Mouse (Mus musculus): ENCODE data around the gene Pnliprp1. TPM values are rescaled to one million over a fixed set of nuclear protein-coding genes. Genes with fewer than 3 reads are reported as not detected.

The Pnliprp1 gene
- polyA plus RNA-seq, 1 experiment, result not detected

DNA sequence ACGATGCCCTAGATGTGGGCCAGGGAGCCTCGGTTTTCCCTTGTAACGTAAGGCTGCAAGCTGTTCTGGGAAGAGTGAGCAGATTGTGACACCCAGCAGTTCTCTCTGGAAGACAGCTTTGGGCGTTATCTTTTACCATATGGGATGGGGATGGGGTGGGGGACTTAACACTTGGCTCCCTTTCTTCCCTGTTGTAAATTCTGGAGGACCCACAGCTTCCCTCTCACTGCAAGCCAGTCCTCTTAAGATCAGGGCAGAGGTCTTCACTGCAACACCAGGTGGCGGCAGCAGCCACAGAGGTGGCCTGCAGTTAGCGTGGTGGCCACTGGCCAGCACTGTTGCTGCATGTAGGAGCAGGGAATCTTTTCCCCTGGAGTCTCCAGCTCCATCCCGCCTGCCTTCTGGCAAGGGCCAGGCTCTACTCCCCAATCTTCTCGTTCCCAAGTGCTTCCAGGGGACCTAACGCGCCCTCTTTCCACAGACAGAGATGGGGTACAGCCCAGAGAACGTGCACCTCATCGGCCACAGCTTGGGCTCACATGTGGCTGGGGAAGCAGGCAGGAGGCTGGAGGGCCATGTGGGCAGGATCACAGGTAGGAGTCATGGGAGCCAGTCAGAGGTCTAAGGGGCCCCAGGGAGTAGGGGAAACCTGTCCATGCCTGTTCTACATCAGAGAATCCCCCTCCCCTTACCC lies 34.3 kb downstream of the Pnliprp1 start:
- peaks cover 9% of the 10 kb centered on the region for H3K9me3 ChIP-seq
- H3K4me3 ChIP-seq (replicated peaks), result no peak overlapping the region
- no peaks in the 10 kb centered on the region for H3K4me1 ChIP-seq
- TF ChIP-seq GATA1 (IDR thresholded peaks at IDR 0.05; ENCODE audit: borderline replicate concordance, low read length) (no peak), FLI1 (IDR thresholded peaks at IDR 0.05; ENCODE audit: low read length) (no peak)
- H3K36me3 ChIP-seq (replicated peaks; ENCODE audit: low read length), result no peaks in the 10 kb centered on the region
- peaks cover 2% of the 10 kb centered on the region for H3K27me3 ChIP-seq (replicated peaks)

DNA sequence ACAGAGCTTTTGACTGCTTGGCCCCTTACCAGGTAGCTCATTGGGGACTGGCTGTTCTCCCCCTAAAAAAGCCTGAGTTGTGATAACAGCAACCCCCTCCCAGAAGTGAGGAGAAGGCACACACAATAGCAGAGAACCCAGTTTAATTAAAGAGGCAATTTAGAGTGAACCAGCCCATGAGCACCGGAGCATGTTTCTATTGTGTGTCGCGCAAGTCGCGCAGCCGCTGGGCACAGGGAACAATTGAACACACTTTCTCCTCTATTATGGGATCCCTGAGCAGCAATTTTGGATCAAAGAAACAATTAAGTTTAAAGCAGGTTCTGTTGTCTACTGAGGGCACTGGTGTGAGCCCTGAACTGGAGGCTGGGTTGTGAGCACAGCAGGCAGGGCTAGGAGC lies 38.6 kb downstream of the Pnliprp1 start:
- no peaks in the 10 kb centered on the region for H3K36me3 ChIP-seq (replicated peaks; ENCODE audit: low read length)
- peaks cover 2% of the 10 kb centered on the region for H3K27me3 ChIP-seq (replicated peaks)
- H3K9me3 ChIP-seq, result no peaks in the 10 kb centered on the region
- no peak for TF ChIP-seq FLI1 (IDR thresholded peaks at IDR 0.05; ENCODE audit: low read length)
- no peak for TF ChIP-seq GATA1 (IDR thresholded peaks at IDR 0.05; ENCODE audit: borderline replicate concordance, low read length)
- H3K4me1 ChIP-seq, result no peaks in the 10 kb centered on the region
- H3K4me3 ChIP-seq (replicated peaks), result no peak overlapping the region

DNA sequence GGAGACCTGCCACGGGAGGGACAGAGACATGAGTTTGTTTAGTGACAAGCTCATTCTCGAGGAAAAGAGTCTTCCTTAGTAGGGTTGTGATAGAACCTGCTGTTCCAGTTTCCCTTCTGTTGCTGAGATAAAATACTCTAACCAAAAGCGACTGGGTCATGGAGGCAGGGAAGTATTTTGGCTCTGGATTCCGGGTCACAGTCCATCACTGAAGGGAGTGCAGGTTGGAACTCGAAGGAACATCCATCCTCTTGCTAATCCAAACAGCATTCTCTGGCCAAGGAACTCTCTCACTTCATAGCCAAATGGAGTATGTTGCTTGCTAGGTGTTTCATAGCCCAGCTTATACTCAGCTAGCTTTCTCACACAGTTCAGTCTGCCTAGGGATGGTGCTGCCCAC lies 47.8 kb downstream of the Pnliprp1 start:
- H3K4me3 ChIP-seq (replicated peaks), result no peak overlapping the region
- no peaks in the 10 kb centered on the region for H3K4me1 ChIP-seq
- H3K36me3 ChIP-seq (replicated peaks; ENCODE audit: low read length), result no peaks in the 10 kb centered on the region
- no peaks in the 10 kb centered on the region for H3K27me3 ChIP-seq (replicated peaks)
- TF ChIP-seq GATA1 (IDR thresholded peaks at IDR 0.05; ENCODE audit: borderline replicate concordance, low read length), result no peak
- no peak for TF ChIP-seq FLI1 (IDR thresholded peaks at IDR 0.05; ENCODE audit: low read length)
- peaks cover 10% of the 10 kb centered on the region; the same call in 1 of the 2 replicates for H3K9me3 ChIP-seq

DNA sequence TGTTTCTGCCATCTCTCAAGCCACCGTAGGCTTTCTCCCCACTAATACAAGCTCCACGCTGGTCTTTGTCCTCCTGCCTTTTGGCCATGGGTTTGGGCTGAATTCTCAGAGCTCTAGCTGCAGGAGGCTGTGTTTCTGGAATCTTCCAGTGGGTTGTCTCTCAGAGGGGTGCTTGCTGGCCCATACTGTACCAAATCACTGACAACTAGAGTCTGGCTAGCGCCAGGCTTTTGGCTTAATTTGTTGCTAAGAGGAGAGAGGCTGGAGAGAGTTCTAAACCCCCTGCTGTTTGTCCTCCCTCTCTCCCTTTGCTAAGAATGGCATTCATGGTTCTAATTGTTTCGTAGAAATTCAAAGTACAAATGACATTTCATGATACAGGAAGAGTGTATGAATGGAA lies 52.9 kb downstream of the Pnliprp1 start:
- Histone ChIP-seq H3K4me3 (replicated peaks) (no peak overlapping the region), H3K36me3 (replicated peaks; ENCODE audit: low read length) (no peaks in the 10 kb centered on the region), H3K27me3 (replicated peaks) (no peaks in the 10 kb centered on the region), H3K4me1 (no peaks in the 10 kb centered on the region), H3K9me3 (peaks cover 4% of the 10 kb centered on the region; the same call in 1 of the 2 replicates)
- TF ChIP-seq FLI1 (IDR thresholded peaks at IDR 0.05; ENCODE audit: low read length) (no peak), GATA1 (IDR thresholded peaks at IDR 0.05; ENCODE audit: borderline replicate concordance, low read length) (no peak)

DNA sequence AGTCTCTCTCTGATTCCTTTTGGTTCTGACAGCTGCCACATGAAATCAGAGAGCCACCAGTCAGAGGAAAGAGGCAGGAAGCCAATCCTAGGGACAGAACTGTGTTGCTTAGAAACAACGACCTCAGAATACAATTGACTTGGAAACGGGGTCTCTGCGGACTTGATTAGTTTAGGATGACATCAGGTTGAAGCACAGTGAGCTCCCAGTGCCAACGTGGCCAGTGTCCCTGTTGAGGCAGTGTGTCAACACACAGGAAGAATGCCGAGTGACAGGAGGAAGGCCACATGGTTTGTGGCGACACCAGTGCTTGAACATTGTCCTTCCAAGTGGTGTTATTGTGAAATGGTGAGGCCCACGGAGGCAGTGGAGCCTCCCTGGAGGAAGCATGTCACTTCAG lies 55.3 kb downstream of the Pnliprp1 start:
- Histone ChIP-seq H3K4me3 (replicated peaks) (peak overlapping the region; percentile 42), H3K27me3 (replicated peaks) (no peaks in the 10 kb centered on the region), H3K36me3 (replicated peaks; ENCODE audit: low read length) (no peaks in the 10 kb centered on the region), H3K9me3 (peaks cover under 1% of the 10 kb centered on the region; the same call in 1 of the 2 replicates), H3K4me1 (no peaks in the 10 kb centered on the region)
- TF ChIP-seq FLI1 (IDR thresholded peaks at IDR 0.05; ENCODE audit: low read length) (no peak), GATA1 (IDR thresholded peaks at IDR 0.05; ENCODE audit: borderline replicate concordance, low read length) (no peak)

DNA sequence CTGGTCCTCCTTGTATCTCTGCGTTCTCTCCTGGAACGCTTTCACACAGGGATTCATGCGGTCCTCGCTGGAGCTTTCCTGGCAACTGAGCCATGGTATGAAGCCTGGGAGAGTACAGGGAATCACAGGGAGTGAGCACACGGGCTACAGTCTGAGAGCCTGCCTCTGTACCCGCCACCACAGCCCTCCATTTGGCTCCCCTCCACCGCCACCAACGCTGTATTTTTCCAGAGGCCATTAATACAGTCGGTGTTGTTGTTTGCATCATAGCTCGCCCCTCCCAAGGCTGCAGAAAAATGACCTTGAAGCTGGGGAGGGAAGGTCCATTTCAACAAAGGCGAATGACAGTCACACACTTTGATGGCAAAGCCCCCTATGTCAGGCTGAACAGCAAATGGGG lies 60.5 kb downstream of the Pnliprp1 start:
- no peak for TF ChIP-seq FLI1 (IDR thresholded peaks at IDR 0.05; ENCODE audit: low read length)
- TF ChIP-seq GATA1 (IDR thresholded peaks at IDR 0.05; ENCODE audit: borderline replicate concordance, low read length), result no peak

More for the DNA sequence above, 60.5 kb downstream of the Pnliprp1 start:
- Histone ChIP-seq H3K27me3 (replicated peaks) (no peaks in the 10 kb centered on the region), H3K4me1 (no peaks in the 10 kb centered on the region), H3K4me3 (replicated peaks) (no peak overlapping the region), H3K36me3 (replicated peaks; ENCODE audit: low read length) (no peaks in the 10 kb centered on the region), H3K9me3 (peaks cover 3% of the 10 kb centered on the region; the same call in 1 of the 2 replicates)

Other genes starting within 250 kb of the Pnliprp1 start
- not detected in 2 replicates for gene Ccdc172, start 216.9 kb upstream of the Pnliprp1 start, polyA plus RNA-seq (2012; ENCODE audit: insufficient read depth, low replicate concordance)
- gene Pnlip, start 76.4 kb upstream of the Pnliprp1 start, polyA plus RNA-seq (2012; ENCODE audit: insufficient read depth, low replicate concordance), result not detected in 2 replicates
- gene Pnliprp2, start 30.8 kb downstream of the Pnliprp1 start, polyA plus RNA-seq (2012; ENCODE audit: insufficient read depth, low replicate concordance), result not detected in 2 replicates
- not detected in 2 replicates for gene 1700019N19Rik, start 65.6 kb downstream of the Pnliprp1 start, polyA plus RNA-seq (2012; ENCODE audit: insufficient read depth, low replicate concordance)
- not detected in 2 replicates for gene Eno4, start 214.5 kb downstream of the Pnliprp1 start, polyA plus RNA-seq (2012; ENCODE audit: insufficient read depth, low replicate concordance)
- not detected in 2 replicates for gene Hspa12a, start 214.8 kb downstream of the Pnliprp1 start, polyA plus RNA-seq (2012; ENCODE audit: insufficient read depth, low replicate concordance)

All from megakaryocyte, embryonic 14.5 days (primary cell).